Mouse (Mus musculus) 3134 (cell line): ENCODE measurements at regions not wholly inside any gene's neighbourhood (a gene's known extent, or its start where the extent isn't known, plus 50 kb on each side); places are given as distances from the start of the nearest gene placed in this dataset.
A peak's percentile ranks its signal among the peaks of the same experiment; 100 is the strongest.

ENCODE experiments used
- DNase-seq: peaks from one replicate; pipeline ENCODE4 v3.0.0-alpha.2; 2011; ENCODE audit warnings: low spot score; ENCODE audit not compliant: insufficient read length; ENCODE audit errors: extremely low read depth

- no peak for DNase-seq
Measured at GRCm38 (mm10) chr2:160504394-160504657, 137.5 kb upstream of the Mafb start.

DNA sequence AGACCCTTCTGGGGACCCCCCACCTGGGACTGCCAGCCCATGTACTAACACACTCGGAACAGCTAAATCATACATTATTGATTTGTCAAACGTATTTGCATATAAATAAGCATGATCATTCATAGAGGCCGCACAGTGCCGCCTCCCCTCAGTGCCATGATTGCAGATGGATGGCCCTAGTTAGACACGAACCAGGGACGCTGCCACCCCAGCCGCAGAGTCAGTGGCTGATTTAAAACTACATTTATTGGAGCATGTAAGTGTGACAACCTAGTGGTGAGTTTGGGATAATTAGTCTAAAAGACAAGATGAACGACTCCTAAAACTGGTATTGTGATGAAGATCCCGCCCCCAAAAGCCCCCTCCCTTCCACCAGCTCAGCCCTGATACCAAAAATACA lies 138.3 kb upstream of the Top1 start:
- no peak for DNase-seq

DNA sequence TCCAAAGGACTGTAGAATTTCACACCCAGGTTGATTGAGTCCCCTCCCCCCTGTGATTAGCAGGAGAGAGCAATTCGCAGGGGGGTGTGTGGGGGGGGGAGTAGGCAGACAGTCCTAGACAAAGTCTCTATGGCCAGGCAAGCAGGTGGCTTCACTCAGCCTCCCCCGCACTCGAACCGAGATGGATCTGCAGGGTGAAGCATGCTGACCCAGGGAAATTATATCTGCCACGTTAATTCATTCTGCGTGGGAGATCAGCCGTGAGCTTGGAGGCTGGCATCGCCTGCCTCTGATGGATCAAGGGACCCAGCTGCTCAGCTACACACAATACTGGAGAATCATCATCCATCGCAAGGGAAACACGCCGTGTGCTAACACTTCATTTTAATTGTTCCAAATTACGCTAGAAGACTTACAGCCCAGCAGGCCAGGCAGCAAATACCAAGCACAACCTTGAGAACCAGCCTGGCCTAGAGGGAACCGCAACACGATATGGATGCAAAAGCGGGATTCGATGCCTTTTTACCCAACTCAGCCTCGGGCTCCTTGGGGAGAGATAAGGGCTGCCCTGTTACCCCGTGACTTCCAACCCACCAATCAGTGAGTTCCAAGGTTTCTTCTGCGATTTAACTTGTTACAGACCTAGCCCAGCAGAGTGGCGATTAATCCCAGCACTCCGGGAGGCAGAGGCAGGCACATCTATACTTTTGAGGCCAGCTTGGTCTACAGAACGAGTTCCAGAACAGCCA lies 137.7 kb upstream of the Top1 start:
- no peak for DNase-seq

DNA sequence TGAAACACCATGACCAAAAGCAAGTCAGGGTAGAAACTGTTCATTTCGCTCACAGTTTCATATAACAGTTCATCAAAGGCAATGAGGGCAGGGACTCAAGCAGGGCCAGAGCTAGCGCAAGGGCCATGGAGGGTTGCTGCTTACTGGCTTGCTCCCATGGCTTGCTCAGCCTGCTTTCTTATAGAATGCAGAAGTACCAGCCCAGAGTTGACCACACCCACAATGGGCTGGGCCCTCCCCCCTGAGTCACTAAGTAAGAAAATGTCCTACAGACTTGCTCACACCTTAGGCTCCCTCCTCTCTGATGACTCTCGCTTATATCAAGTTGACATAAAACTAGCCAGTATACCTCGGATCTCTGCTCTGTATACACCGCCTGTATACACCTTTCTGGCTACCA lies 135.5 kb upstream of the Top1 start:
- no peak for DNase-seq

DNA sequence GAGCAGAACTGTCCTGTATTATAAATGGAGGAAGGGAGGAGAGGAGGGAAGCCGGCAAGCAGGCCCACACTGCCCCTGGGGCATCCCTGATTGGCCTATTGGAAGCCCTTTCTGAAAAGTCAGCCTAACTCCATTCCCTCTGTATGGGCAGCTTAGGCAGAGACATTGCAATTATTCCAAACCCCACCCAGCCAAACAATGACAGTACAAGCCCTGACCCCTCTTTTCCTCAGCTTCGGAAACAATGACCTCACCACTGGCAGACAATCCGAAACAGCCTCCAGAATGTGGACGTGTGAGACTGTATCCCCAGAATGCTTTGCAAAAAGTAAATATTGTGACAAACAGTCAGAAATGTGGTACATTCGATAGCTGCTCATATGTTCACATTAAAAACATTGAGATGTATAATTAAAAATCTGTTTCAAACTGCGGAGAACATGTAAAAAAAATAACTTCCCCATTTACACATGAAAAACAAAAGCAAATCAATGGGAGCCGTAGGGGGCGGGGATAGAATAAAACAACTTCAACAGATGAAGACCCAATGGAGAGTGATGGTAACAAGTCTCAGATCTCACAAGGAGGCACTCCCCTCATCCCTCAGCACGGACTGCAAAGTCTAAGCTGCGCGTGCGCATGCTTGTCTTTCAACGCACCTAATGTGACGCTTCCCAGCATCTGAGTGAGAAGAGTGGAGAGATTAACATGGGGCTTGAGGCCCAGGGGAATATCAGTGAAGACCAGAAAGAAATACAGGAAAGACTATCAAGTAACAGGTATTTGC lies 134.9 kb upstream of the Top1 start:
- DNase-seq = no peak

GRCm38 (mm10) chr2:160515621-160516020 lies 130.1 kb upstream of the Top1 start:
- no peak for DNase-seq

DNA sequence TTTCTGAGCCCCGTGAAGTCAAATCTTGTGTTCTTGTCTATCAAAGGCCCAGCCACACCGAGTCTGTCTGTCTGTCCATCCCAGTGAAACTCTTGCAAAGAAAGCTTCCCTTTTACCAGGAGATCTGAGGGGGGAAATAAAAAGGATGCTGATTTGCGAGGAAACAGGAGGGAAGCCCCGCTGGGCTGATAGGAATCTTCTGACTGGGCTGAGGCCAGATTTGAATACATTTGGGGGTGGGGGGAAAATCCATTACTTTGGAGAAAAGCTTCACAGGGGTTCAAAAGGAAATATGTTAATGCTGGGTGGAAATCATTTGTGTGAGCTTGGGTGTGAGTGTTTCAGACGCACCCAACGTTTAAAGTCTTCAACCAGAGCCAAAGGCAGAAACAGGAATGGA lies 129.2 kb upstream of the Top1 start:
- no peak for DNase-seq

DNA sequence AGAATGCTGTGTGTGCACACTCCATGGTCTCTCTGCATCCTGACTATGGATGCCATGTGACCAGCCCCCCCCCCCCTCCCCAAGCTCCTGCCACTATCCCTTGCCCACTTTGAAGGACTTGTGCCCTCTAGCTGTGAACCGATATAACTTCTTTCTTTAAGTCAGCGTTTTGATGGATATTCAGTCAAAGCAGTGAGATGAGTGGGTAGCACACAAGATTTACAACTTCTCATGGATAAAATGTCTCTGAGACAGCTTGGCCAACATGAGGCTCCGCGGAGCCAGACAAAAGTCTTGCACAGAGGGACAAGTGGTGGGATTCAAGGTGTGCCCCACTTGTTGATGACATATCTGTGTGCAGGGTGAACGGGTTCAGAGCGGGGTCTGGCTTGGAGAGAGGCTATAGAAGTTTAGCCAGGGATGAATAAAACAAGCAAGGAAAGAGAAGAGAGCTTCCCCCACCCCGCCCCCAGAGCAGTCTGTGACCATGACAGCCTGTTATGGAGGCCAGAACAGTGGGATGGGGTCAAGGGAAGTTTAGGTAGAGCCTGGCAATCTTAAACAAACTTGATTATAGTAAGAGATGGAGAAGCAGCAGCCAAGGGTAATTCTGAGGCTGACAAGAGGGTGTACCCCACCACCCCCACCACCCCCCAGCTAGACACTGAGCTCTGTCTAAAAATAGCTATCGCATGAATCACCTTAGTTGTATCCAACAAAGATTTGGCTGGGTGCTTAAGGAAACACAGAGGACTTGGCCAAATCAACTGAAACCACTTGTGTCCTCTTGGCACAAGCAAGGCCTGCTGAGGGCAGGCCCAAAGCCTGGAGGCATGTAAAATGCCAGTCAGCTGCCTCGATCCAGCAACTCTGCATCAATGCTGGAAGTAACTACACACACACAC lies 120.1 kb upstream of the Top1 start:
- DNase-seq = peak; percentile 62

GRCm38 (mm10) chr2:160526377-160527125 lies 119.1 kb upstream of the Top1 start:
- no peak for DNase-seq

DNA sequence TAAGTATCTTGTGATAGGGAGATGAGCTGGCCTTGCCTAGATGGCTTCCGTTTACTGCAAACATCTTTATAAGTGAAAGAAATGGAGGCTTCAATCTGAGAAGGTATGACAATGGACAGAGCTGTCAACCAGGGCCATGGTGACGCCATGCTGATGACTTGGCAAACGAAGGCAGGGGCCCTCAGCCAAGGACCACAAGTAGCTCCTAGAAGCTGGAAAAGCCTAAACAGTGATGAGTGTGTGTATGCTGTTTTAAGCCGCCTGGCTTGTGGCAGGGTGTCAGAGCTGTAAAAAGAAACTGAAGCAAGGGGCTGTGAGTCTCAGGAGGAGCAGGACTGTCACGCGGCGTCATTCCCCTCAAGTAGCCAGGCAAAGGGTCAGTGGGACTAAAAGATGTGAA lies 116.4 kb upstream of the Top1 start:
- DNase-seq = peak; percentile 25

- no peak for DNase-seq
Measured at GRCm38 (mm10) chr2:160530377-160530776, 115.3 kb upstream of the Top1 start.

DNA sequence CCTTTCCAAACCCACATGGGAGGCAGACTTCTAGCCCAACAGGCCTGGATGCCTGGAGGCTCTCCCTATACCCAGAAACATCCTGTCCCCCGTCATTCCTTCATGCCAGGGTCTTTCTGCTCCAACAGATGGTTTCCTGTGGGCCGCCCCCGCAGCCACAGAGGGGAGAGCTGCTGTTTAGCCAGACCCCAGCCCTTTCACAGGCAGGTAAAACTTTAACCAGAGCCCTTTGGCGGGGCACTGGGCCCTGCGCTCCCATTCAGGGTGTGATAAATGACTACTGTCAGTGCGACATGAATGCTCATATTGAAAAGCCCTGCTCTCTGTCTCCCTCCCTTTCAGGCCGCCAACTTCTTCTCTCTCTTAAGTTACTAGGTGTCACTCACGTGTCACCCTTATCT lies 108.4 kb upstream of the Top1 start:
- DNase-seq = no peak

GRCm38 (mm10) chr2:160545527-160545926 lies 100.2 kb upstream of the Top1 start:
- no peak for DNase-seq

GRCm38 (mm10) chr2:160552121-160552669 lies 93.5 kb upstream of the Top1 start:
- DNase-seq = no peak

GRCm38 (mm10) chr2:160561711-160562110 lies 84.0 kb upstream of the Top1 start:
- no peak for DNase-seq

DNA sequence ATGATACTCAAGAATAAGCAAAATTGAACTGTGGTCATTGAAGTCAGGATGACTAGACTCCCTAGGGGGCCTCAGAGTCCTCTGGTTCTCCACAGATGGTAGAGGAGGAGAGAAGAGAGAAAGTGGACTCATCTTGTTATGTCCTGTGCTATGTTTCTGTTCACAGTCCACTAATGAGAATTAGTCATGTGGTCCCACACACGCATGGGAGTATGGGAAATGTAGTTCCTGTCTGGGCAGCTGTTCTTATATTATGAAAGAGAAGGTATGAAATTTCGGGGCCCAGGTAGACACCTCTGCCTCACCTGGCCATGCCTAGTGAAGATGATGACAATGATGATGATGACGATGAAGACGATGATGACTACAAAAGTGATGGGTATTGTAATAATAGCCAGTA lies 77.9 kb upstream of the Top1 start:
- no peak for DNase-seq

- DNase-seq = no peak
Measured at GRCm38 (mm10) chr2:160569496-160569895, 76.2 kb upstream of the Top1 start.

- peak; percentile 61 for DNase-seq
Measured at GRCm38 (mm10) chr2:160578384-160579320, 67.0 kb upstream of the Top1 start.

DNA sequence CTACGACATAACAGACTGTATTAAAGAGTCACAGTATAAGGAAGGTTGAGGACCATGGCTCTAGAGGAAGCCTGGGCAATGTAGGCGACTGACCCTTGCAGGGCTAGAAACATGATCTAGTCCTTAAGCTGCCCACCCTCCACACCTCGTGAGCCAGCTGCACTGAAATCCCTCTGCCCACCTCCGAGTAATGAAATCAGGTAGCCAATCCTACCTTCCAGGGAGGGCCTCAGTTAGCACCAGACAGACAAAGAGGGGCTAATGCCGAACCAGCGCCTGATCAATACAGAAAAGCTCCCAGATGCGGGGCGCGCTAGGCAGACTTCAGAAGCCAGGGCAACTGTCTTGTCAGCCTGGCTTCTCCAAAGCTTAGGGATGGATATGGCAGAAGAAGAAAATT lies 65.4 kb upstream of the Top1 start:
- no peak for DNase-seq
